Mouse (Mus musculus): ENCODE results near the gene Adnp. TPM values are rescaled to one million over a fixed set of nuclear protein-coding genes. Genes with fewer than 3 reads are reported as not detected.

The Adnp gene
- total RNA-seq, 2 experiments from 2014 or later, result 99.3 to 99.9 TPM

- peak in 1 of 2 experiments; percentile 22 for DNase-seq (ENCODE audit: low spot score in 2 of 2)
Measured at GRCm38 (mm10) chr2:168207883-168208282, 971 bp upstream of the Adnp start.

DNA sequence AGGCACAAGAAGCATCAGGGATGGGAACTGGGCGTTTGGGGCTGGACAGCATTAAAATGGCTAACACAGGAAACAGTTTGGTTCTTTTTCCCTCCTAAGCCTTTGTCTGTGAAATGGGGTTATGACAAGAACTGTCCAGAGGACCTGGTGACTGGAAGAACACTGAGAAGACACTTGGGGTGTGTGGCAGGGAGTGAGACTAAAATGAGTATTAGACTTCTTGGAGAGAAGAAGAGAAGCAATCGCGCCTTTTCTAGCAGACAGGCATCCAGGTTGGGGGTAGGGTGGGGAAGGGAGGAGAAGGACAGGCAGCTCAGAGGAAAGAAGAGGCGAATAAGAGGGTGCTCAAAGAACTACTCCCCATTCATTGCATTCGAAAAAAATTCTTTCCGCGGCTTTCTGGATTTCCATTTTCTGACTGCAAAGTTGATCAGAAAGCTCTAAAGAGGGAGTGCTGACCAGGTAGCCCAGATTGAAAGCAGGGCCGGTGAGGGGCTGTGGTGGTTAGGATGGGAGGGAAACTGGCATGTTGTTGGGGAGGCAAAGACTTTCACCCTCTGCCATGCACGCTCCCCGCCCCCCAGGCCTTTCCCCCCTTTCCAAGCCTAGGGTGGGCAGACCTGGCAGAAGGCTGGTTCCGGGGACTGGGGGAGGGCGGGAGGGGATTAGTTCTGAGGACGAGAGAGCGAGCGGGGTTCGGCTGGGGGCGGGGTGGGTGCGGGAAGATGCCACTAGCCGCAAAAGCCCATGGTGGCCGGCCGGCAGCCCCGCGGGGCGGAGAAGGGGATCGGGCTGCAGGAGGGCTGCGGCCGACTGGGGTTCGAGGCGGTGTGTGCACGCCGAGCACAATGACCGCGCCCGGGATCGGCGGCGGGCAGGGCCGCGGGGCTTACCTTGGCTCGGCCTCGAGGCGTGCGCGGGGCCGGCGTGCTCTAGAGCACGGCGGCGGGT is 956 bp downstream of the Adnp start:
- DNase-seq (ENCODE audit: low spot score in 2 of 2), result peak; percentile 30 to 40

GRCm38 (mm10) chr2:168205265-168205664 is 1.6 kb downstream of the Adnp start:
- DNase-seq (ENCODE audit: low spot score in 2 of 2), result peak; percentile 89 to 95

DNA sequence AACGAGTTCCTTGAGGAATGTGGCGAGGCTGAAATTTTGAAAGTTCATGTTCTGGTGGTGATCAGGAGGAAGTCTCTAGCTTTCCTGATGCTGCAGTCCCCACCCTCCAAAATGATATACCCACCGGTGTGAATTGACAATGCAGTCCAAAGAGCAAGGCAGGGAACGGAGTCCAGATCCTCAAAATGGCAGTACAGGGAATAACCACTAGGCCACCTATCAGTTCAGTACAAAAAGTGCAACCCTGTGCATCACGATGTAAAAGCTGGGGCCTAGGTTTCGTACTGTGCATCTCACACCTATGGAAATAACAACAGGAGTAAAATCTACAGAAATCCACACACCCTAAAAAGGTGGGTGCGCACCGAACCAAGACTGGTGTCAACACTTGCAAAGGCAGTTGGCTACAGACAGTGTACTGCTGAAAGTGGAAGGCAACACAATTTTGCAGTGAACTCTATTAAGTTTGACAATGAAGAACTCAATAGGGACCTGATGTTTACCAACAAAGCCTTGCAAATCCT is 2.4 kb downstream of the Adnp start:
- peak in 1 of 2 experiments; percentile 30 for DNase-seq (ENCODE audit: low spot score in 2 of 2)

DNA sequence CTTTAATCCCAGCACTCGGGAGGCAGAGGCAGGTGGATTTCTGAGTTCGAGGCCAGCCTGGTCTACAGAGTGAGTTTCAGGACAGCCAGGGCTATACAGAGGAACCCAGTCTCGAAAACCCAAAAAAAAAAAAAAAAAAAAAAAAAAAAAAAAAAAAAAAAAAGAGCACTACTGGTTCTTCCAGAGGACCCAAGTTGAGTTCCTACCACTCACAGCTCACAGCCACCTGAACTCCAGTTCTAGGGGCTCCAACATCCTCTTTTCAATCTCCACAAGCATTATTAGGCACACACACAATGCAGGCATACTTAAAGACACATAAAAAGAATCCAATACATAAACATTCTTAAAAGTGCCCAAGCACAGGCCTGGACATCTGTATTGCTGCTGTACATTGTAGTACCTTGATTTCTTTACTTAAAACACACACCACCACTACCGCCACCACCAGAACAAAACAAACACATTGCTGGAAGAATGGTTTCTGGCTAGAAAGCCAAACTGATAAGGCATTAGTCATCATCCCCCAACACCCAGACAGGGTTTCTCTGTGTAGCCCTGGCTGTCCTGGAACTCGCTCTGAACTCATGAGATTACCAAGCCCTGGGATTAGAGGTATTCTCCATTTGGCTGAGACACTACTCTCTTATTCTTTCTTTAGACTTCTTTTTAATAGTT is 6.8 kb downstream of the Adnp start:
- no peak for DNase-seq (ENCODE audit: low spot score in 2 of 2)

GRCm38 (mm10) chr2:168199476-168199875 is 7.4 kb downstream of the Adnp start:
- no peak for DNase-seq (ENCODE audit: low spot score in 2 of 2)

GRCm38 (mm10) chr2:168198421-168198820 is 8.5 kb downstream of the Adnp start:
- no peak for DNase-seq (ENCODE audit: low spot score in 2 of 2)

GRCm38 (mm10) chr2:168195721-168196120 is 11.2 kb downstream of the Adnp start:
- DNase-seq (ENCODE audit: low spot score in 2 of 2), result no peak

DNA sequence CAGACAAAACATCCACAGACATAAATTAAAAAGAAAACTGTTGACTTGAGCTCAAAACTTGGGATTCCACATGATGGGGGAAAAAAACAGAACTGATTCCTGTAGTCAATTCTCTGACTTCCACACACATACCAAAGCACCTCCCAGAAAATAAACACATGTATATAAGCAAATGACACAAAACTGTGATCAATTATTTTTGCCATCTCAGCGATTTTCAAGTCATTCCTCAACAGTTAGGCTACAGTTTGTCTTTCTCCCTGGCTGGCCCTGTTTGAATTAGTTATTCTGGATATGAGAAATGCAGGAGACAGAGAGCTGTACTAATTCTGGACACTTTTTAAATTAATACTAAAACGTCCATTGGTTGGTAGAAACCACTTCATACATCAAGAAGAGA is 13.2 kb downstream of the Adnp start:
- DNase-seq (ENCODE audit: low spot score in 2 of 2), result no peak

DNA sequence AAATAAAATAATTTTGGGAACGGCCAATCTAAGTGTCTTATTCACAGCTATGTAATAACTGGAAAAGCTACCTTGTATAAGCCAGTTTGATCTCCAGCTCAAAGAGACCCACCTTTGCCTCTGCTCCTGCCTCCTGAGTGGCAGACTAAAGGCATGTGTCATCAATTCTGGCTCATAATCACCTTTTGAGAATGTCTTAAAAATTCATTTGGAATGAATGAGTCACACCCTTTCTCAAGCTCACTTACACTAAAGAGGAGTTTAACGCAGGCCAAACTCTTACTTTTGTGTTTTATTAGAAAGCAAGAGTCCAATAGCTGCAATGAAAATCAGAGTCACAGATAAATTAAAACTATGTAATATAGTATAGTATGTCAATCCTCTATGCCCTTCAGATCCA is 15.1 kb downstream of the Adnp start:
- DNase-seq (ENCODE audit: low spot score in 2 of 2), result no peak

- DNase-seq (ENCODE audit: low spot score in 2 of 2), result no peak
Measured at GRCm38 (mm10) chr2:168175946-168176345, 31.0 kb downstream of the Adnp start.

GRCm38 (mm10) chr2:168170167-168170685 is 36.7 kb downstream of the Adnp start:
- DNase-seq (ENCODE audit: low spot score in 2 of 2), result no peak

- DNase-seq (ENCODE audit: low spot score in 2 of 2), result no peak
Measured at GRCm38 (mm10) chr2:168169800-168170113, 37.2 kb downstream of the Adnp start.

DNA sequence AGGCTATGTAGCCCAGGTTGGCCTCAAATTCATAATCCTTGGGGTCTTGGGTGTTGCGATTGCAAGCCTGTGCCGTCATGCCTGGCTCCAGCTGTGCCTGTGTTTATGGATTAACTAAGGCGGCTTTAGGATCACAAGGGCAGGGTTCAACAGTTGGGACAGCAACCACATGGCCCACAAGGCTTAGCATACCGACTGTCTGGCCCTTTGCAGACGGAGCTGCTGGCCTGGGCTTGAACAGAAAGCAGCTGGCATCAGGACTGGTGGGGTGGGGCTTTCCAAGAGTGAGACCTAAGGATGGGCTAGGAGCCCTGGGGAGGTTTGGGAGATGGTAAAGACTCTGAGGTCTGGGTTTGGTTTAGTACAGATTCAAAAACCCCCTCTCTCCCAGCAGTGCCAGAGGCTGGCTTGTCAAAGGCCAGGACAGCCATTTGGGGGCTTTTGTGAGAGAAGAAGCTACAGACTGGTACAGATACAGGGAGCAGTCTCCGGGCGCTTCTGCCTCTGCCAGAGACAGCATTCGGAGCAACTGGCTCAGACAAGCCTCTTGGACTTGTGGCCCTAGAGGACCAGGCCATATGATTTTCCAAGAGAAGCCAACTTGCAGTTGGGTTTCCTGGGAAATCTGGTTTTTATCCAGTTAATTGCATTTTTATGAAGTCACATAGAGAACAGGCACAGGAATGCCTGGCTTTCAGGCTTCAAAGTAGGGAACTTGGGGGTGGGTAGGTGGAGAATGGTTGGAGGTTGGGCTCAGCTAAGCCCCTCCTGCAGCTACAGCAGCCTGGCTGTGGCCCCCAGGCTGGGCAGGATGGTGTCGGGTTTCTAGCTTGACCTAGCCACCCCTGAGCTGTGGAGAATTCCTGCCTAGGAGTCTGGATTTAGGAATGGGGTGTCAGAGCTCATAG is 37.8 kb downstream of the Adnp start:
- DNase-seq (ENCODE audit: low spot score in 2 of 2), result no peak

GRCm38 (mm10) chr2:168167781-168168180 is 39.1 kb downstream of the Adnp start:
- DNase-seq (ENCODE audit: low spot score in 2 of 2), result no peak

DNA sequence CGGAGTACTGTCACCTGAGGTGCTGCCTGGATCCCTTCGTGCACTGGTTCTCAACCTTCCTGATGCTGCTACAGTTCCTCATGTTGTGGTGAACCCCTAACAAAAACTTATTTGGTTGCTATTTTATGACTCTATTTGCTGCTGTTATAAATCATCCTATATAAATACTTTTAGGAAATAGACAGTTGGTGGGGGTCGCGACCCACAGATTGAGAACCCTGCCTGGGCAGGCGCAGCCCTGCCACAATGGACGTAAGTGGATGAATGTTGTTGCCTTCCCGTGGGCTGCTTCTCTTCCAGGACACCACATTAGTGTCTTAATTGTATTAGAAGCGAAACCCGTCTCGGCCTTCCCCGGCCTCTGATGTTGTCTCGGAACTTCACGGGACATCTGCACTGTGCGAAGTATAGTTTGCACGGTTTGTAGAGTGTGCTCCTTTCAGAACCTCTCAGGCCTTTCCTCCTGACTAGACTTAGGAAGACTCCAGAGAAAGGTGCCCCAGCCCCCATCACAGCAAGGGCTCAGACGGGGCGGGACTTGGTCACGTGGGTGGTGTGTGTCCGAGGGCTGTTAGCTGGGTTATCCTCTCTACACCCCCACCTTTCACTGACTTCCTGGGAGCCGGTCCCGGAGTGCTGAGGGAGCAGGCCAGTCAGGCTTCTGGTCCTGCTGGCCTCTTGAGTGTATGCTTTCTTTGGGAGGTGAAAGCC is 40.0 kb downstream of the Adnp start:
- no peak for DNase-seq (ENCODE audit: low spot score in 2 of 2)

GRCm38 (mm10) chr2:168161978-168162377 is 44.9 kb downstream of the Adnp start:
- no peak for DNase-seq (ENCODE audit: low spot score in 2 of 2)

GRCm38 (mm10) chr2:168161514-168161971 is 45.4 kb downstream of the Adnp start:
- no peak for DNase-seq (ENCODE audit: low spot score in 2 of 2)

- no peak for DNase-seq (ENCODE audit: low spot score in 2 of 2)
Measured at GRCm38 (mm10) chr2:168160370-168160930, 46.5 kb downstream of the Adnp start.

Measured in layer of hippocampus, postnatal 14 days (tissue).